Mouse (Mus musculus) kidney, postnatal 0 days (tissue): ENCODE measurements around the gene Cela1. TPM values are rescaled to one million over a fixed set of nuclear protein-coding genes. Genes with fewer than 3 reads are reported as not detected.

Experiments
- ATAC-seq: fragments of 200-750 bp; cut with Nextera tagmentation; replicated peaks from 2 replicates; pipeline ENCODE4 v1.8.0; 2017; ENCODE audit warnings: low read depth, moderate number of reproducible peaks, moderate TSS enrichment, moderate library complexity; ENCODE audit not compliant: low FRiP score
- DNase-seq: peaks from one replicate; pipeline ENCODE4 v3.0.0-alpha.2; 2016; ENCODE audit warnings: low spot score
- H3K27ac ChIP-seq: fragments of 300-500 bp; sonication (generic); 2 replicates; pipeline ENCODE4 v1.5.1; 2014; ENCODE audit warnings: mild to moderate bottlenecking
- H3K27me3 ChIP-seq: fragments of 300-500 bp; sonication (generic); 2 replicates; pipeline ENCODE4 v1.6.1; 2014; ENCODE audit warnings: low read length, mixed read lengths; ENCODE audit not compliant: insufficient read depth
- H3K36me3 ChIP-seq: fragments of 300-500 bp; sonication (generic); 2 replicates; pipeline ENCODE4 v1.6.1; 2014; ENCODE audit warnings: low read length, mixed read lengths; ENCODE audit not compliant: insufficient read depth
- H3K4me1 ChIP-seq: fragments of 300-500 bp; sonication (generic); replicated peaks from 2 replicates; pipeline ENCODE4 v1.6.1; 2014; ENCODE audit warnings: antibody characterized with exemption, low read length, mixed read lengths; ENCODE audit not compliant: insufficient read depth
- H3K4me2 ChIP-seq: fragments of 300-500 bp; sonication (generic); 2 replicates; pipeline ENCODE4 v1.6.1; 2014; ENCODE audit warnings: mild to moderate bottlenecking, low read length, moderate library complexity, mixed read lengths
- H3K4me3 ChIP-seq: fragments of 300-500 bp; sonication (generic); replicated peaks from 2 replicates; pipeline ENCODE4 v1.5.1; 2014; ENCODE audit warnings: low read depth, low read length
- H3K9ac ChIP-seq: fragments of 300-500 bp; sonication (generic); 2 replicates; pipeline ENCODE4 v1.6.1; 2014; ENCODE audit warnings: low read depth, low read length
- H3K9me3 ChIP-seq: fragments of 300-500 bp; sonication (generic); replicated peaks from 2 replicates; pipeline ENCODE4 v1.6.1; 2016; ENCODE audit warnings: low read length, inconsistent platforms, mixed read lengths
- CTCF ChIP-seq: IDR thresholded peaks from 2 replicates; pipeline ENCODE4 v1.5.1; 2016; ENCODE audit warnings: antibody characterized with exemption, low read depth, mild to moderate bottlenecking, moderate library complexity
- WGBS: fragments of 180-500 bp; shearing (Covaris S2); extraction: QIAGEN DNeasy Blood & Tissue Kit; methylation state at CpG from one replicate; pipeline ENCODE4 v1.1.7; 2014; 5-methylcytosine and 5-hydroxymethylcytosine counted together
- polyA plus RNA-seq: library from polyadenylated mRNA; unstranded; fragments of >200 nt; fragmentation: Nextera tagmentation; extraction: Ambion mirVana; gene quantifications from 2 replicates; pipeline ENCODE4 v1.2.1, GENCODE M21; 2015

Cela1 gene
- polyA plus RNA-seq, 1 experiment from 2014 or later: 50.5 TPM

DNA sequence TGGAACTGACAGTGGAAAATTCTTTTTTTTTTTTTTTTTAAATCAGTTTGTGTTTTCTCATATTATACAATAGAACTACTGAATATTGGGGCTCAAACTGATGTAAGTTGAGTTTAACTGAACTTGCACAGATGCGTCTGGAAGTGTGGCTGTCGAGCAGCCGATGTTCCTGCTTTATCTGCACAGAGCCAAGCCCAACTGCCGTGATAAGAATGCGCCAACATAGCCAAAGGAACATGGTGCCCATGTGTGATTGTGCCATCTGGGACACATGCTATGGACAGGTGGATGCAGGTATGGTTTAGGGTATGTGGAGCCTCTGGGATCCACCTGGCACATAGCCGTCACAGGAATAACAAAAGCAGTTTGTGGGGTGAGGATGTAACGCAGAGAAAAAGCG, 1.9 kb downstream of the Cela1 start:
- Histone ChIP-seq H3K36me3 (no peaks in the 10 kb centered on the region), H3K4me1 (peaks cover 4% of the 10 kb centered on the region; the same call in 1 of the 2 replicates), H3K27me3 (no peaks in the 10 kb centered on the region), H3K9ac (no peak overlapping the region), H3K9me3 (no peaks in the 10 kb centered on the region; the same call in 1 of the 2 replicates), H3K4me3 (no peak overlapping the region), H3K27ac (no peak overlapping the region), H3K4me2 (no peak overlapping the region)
- ATAC-seq: no peak
- no peak for TF ChIP-seq CTCF
- no peak for DNase-seq
- 89% methylated on average over 8 of the region's 8 CpGs for WGBS

DNA sequence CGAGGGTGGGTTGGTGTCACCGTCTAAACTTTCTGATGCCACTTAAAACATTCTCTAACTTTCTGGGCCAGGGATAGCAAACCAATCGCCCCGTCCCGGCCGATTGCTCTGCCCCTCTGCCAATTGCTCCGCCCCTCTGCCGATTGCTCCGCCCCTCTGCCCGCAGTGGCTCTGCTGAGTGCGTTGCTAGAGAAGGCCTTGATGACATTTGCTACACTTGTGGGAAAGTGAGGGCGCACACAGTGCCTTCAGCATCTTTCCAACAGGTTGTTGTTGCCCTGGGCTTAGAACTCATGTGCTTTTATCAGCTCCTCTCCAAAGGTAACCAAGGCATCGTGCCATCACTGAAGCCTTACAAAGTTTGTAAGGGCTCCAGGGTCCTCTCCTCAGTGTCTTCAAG, 2.5 kb downstream of the Cela1 start:
- H3K9ac ChIP-seq: no peak overlapping the region
- H3K4me1 ChIP-seq: peaks cover 9% of the 10 kb centered on the region
- H3K27me3 ChIP-seq: no peaks in the 10 kb centered on the region
- TF ChIP-seq CTCF: no peak
- H3K36me3 ChIP-seq: no peaks in the 10 kb centered on the region
- no peak overlapping the region for H3K4me2 ChIP-seq
- no peaks in the 10 kb centered on the region; the same call in 1 of the 2 replicates for H3K9me3 ChIP-seq
- ATAC-seq (no peak), DNase-seq (no peak)
- WGBS: 29% methylated on average over 13 of the region's 13 CpGs
- H3K4me3 ChIP-seq: no peak overlapping the region
- no peak overlapping the region for H3K27ac ChIP-seq

DNA sequence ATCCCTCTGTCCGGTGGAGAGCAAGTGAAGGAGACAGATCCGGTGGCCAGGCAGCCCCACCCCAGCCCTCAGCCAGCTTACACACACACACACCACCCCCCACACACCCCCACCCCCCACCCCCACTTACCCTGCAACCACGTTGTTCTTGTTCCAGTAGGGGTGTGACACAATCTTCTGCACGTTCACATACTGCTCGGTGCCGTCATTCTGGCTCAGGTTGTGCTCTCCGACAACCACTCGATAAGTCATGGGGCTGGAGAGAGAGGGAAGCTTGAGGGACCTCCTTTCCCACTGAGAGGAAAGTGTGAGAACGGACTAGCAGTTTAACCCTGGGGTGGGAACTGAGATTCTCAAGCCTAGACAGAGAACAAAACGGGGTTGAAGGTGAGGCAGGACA, 3.3 kb downstream of the Cela1 start:
- H3K9me3 ChIP-seq: no peaks in the 10 kb centered on the region
- WGBS: 62% methylated on average over 10 of the region's 10 CpGs
- no peak overlapping the region for H3K4me2 ChIP-seq
- no peaks in the 10 kb centered on the region for H3K36me3 ChIP-seq
- H3K9ac ChIP-seq: no peak overlapping the region
- no peak for TF ChIP-seq CTCF
- no peak for ATAC-seq
- H3K4me3 ChIP-seq: no peak overlapping the region
- H3K27me3 ChIP-seq: no peaks in the 10 kb centered on the region
- no peak for DNase-seq
- H3K4me1 ChIP-seq: peaks cover 17% of the 10 kb centered on the region
- H3K27ac ChIP-seq: no peak overlapping the region

DNA sequence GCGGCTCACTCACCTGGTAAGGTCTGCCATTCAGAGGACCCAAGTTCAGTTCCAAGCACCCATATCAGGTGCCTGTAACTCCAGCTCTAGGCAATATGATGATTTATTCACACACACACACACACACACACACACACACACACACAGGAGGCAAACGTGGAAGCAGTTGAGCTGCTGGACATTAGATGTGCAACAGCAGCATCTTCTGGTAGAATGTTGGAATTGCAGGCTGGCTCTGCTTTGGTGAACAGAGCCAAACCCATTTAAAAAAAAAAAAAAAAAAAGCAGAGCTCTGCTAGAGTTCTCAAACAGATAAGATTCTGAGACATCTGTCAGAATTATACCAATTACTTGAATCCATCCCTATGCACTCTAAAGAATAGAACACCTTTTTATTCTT, 4.7 kb downstream of the Cela1 start:
- H3K4me1 ChIP-seq: peaks cover 25% of the 10 kb centered on the region
- WGBS: 50% methylated on average over 2 of the region's 2 CpGs

GRCm38 (mm10) chr15:100681770-100682169, 6.0 kb downstream of the Cela1 start:
- peaks cover 22% of the 10 kb centered on the region for H3K4me1 ChIP-seq
- no peak overlapping the region for H3K9ac ChIP-seq
- ATAC-seq: no peak
- no peaks in the 10 kb centered on the region for H3K9me3 ChIP-seq
- DNase-seq: no peak
- H3K4me2 ChIP-seq: no peak overlapping the region
- 0 out of 2 replicates have a peak overlapping the region, but pooled peaks have one; percentile 89 for H3K27ac ChIP-seq
- no peak for TF ChIP-seq CTCF
- 32% methylated on average over 7 of the region's 7 CpGs for WGBS
- no peak overlapping the region for H3K4me3 ChIP-seq
- no peaks in the 10 kb centered on the region for H3K27me3 ChIP-seq
- no peaks in the 10 kb centered on the region for H3K36me3 ChIP-seq

More for the DNA sequence above, 4.7 kb downstream of the Cela1 start:
- Histone ChIP-seq H3K36me3 (no peaks in the 10 kb centered on the region), H3K4me3 (no peak overlapping the region), H3K27ac (no peak overlapping the region), H3K9me3 (no peaks in the 10 kb centered on the region), H3K4me2 (no peak overlapping the region), H3K27me3 (no peaks in the 10 kb centered on the region), H3K9ac (no peak overlapping the region)
- peak; percentile 76 for DNase-seq
- TF ChIP-seq CTCF: peak; percentile 86
- no peak for ATAC-seq

DNA sequence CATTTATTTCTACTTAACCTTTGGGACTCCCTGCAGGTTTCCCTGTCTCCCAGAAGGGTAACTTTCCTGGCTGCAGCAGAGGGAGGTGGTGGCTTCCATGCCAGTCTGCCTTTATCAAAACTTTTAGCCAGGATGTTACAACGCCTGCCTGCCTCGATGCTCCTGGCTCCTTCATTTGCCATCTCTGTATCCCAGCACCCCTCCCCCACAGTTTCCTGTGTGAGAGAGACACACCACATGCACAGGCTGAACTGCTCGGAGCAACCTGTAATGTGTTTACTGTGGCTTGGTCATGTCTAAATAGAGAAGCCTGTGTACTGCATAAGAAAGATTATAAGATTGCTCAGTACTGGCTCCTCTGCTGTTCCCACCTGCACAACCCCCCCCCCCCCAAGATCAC, 7.3 kb downstream of the Cela1 start:
- peak overlapping the region; percentile 89 for H3K27ac ChIP-seq
- no peak for DNase-seq
- H3K4me1 ChIP-seq: peaks cover 22% of the 10 kb centered on the region
- no peaks in the 10 kb centered on the region for H3K9me3 ChIP-seq
- ATAC-seq: no peak
- H3K4me2 ChIP-seq: no peak overlapping the region; the same call in 1 of the 2 replicates
- no peak for TF ChIP-seq CTCF
- no peaks in the 10 kb centered on the region for H3K27me3 ChIP-seq
- H3K36me3 ChIP-seq: no peaks in the 10 kb centered on the region
- WGBS: 21% methylated on average over 3 of the region's 3 CpGs
- H3K4me3 ChIP-seq: no peak overlapping the region
- no peak overlapping the region for H3K9ac ChIP-seq

DNA sequence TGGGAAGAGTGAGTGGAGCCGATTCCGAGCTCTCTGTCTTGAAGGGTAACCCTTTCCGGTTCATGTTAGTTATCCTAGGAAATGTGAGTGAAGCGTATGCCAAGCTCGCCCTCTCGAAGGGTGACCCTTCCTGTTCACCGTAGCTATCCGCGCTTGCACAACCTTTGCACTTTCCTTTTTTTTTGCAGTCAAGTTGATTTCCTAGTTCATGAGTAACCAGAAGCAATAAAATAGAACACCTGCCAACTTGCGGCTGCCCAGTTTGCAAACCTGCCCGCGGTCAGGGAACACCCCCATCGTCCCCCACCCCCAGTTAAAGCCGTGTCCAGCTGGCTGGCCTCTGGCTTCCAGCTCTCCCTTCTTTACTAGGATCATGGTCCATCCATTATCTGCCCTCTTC, 8.7 kb downstream of the Cela1 start:
- no peak for TF ChIP-seq CTCF
- Histone ChIP-seq H3K4me2 (peak overlapping the region; percentile 19; the same call in 1 of the 2 replicates), H3K9ac (no peak overlapping the region), H3K4me1 (peaks cover 22% of the 10 kb centered on the region), H3K4me3 (no peak overlapping the region), H3K27ac (peak overlapping the region; percentile 89), H3K9me3 (no peaks in the 10 kb centered on the region), H3K27me3 (no peaks in the 10 kb centered on the region), H3K36me3 (no peaks in the 10 kb centered on the region)
- DNase-seq (peak; percentile 69), ATAC-seq (peak; percentile 61)
- 35% methylated on average over 14 of the region's 14 CpGs for WGBS
